Mouse (Mus musculus): ENCODE results near the gene Nfix. TPM values are rescaled to one million over a fixed set of nuclear protein-coding genes. Genes with fewer than 3 reads are reported as not detected.

The Nfix gene
- polyA plus RNA-seq, 1 experiment from 2014 or later = 67.4 TPM

DNA sequence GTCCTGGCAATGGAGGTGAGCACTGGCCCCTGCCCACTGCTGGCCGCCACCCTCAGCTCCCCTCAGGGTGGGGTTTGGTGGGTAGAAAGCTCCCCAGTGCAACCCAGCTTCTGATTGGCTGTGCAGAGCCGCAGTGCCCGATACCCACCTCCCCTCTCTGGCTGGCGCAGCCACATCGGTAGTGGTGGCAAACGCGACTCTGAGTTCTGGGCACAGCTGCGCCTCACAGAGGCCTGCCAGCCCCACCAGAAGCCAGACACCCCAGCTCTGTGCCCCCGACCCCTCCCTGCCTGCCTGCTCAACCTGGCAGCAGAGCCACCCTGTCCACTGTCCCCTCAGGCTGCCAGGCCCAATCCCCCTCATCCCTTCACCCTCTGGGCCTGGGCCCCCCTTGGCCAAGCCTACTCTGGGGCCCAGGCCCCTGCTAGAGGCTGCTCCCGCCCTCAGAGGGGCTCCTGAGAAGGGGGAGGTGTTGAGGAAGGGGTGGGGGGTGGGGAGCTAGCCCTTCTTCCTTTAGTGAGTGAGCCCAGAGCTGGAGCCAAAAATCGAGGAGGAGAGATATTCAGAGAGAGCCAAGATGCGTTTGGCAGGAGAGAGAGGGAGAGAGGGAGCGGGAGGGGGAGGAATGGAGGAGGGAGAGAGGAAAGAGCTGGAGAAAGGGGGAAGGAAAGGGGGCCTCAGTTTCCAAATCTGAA is 6.2 kb downstream of the Nfix start:
- peak overlapping the region; percentile 81 for H3K27ac ChIP-seq (replicated peaks; ENCODE audit: low read depth, low read length)

DNA sequence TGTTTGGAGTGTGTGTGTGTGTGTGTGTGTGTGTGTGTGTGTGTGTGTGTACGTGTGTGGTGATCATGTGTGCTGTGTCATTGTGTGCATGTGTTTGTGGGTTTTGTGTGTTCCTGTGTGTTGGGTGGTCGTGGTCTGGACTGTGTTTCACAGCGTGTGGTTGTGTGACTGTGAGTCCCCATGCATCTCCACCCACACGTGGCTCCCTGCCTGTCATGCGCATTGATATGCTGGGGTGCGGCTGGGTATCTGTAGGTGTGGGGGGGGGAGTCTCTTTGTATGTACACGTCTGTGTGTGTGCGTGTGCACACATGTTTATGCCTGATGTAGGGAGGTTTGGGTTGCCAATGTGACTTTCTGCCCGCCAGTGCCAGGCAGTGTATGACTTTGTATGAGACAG is 7.0 kb downstream of the Nfix start:
- H3K9ac ChIP-seq (ENCODE audit: low read depth, low read length) = no peak overlapping the region

More for the DNA sequence above, 6.2 kb downstream of the Nfix start:
- Histone ChIP-seq H3K9me3 (ENCODE audit: control insufficient read depth, low read length) (no peaks in the 10 kb centered on the region), H3K4me3 (ENCODE audit: low read depth, low read length) (peak overlapping the region; percentile 13), H3K4me1 (ENCODE audit: control insufficient read depth, insufficient read depth, low read length) (peaks cover 65% of the 10 kb centered on the region), H3K36me3 (ENCODE audit: control insufficient read depth, insufficient read depth, low read length) (peaks cover 26% of the 10 kb centered on the region), H3K4me2 (ENCODE audit: low read depth, low read length) (peak overlapping the region; percentile 51), H3K27me3 (replicated peaks; ENCODE audit: control insufficient read depth, insufficient read depth, low read length) (peaks cover 13% of the 10 kb centered on the region; the same call in 1 of the 2 replicates), H3K9ac (ENCODE audit: low read depth, low read length) (peak overlapping the region; percentile 44; the same call in 1 of the 2 replicates)
- 47% methylated on average over 13 of the region's 13 CpGs for WGBS
- ATAC-seq (ENCODE audit: low read depth) (peak; percentile 68), DNase-seq (ENCODE audit: low spot score) (peak; percentile 94)

GRCm38 (mm10) chr8:84792429-84792947 is 7.7 kb downstream of the Nfix start:
- Histone ChIP-seq H3K4me1 (ENCODE audit: control insufficient read depth, insufficient read depth, low read length) (peaks cover 65% of the 10 kb centered on the region), H3K36me3 (ENCODE audit: control insufficient read depth, insufficient read depth, low read length) (peaks cover 20% of the 10 kb centered on the region), H3K9ac (ENCODE audit: low read depth, low read length) (no peak overlapping the region), H3K27me3 (replicated peaks; ENCODE audit: control insufficient read depth, insufficient read depth, low read length) (peaks cover 20% of the 10 kb centered on the region; the same call in 1 of the 2 replicates), H3K4me2 (ENCODE audit: low read depth, low read length) (no peak overlapping the region), H3K9me3 (ENCODE audit: control insufficient read depth, low read length) (no peaks in the 10 kb centered on the region), H3K4me3 (ENCODE audit: low read depth, low read length) (no peak overlapping the region), H3K27ac (replicated peaks; ENCODE audit: low read depth, low read length) (no peak overlapping the region)
- 72% methylated on average over 12 of the region's 12 CpGs for WGBS
- DNase-seq (ENCODE audit: low spot score) = no peak
- no peak for ATAC-seq (ENCODE audit: low read depth)

More for the DNA sequence above, 7.0 kb downstream of the Nfix start:
- no peak overlapping the region for H3K27ac ChIP-seq (replicated peaks; ENCODE audit: low read depth, low read length)
- no peaks in the 10 kb centered on the region for H3K9me3 ChIP-seq (ENCODE audit: control insufficient read depth, low read length)
- H3K4me3 ChIP-seq (ENCODE audit: low read depth, low read length) = no peak overlapping the region
- H3K36me3 ChIP-seq (ENCODE audit: control insufficient read depth, insufficient read depth, low read length) = peaks cover 26% of the 10 kb centered on the region
- DNase-seq (ENCODE audit: low spot score) (no peak), ATAC-seq (ENCODE audit: low read depth) (no peak)
- 81% methylated on average over 9 of the region's 9 CpGs for WGBS
- peaks cover 16% of the 10 kb centered on the region; the same call in 1 of the 2 replicates for H3K27me3 ChIP-seq (replicated peaks; ENCODE audit: control insufficient read depth, insufficient read depth, low read length)
- H3K4me2 ChIP-seq (ENCODE audit: low read depth, low read length) = no peak overlapping the region
- peaks cover 65% of the 10 kb centered on the region for H3K4me1 ChIP-seq (ENCODE audit: control insufficient read depth, insufficient read depth, low read length)

DNA sequence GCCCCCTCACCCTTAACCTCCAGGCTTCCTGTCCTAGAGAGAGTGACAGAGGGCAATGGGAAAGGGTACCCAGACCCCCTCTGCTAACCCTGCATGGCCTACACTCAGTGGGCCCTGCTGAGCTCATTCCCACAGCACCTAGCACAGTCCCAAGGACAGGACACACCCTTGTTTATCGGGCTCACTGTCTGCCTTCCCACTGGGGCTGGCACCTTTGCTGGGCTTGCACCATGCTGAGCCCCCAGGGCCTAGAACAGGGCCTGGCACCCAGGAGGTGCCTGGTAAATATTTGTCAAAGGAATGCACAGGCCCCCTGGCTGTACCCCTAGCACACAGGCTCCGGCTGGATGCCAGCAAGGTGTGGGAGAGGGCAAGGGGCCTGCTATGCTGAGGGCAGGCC is 9.6 kb downstream of the Nfix start:
- Histone ChIP-seq H3K4me2 (ENCODE audit: low read depth, low read length) (no peak overlapping the region), H3K27me3 (replicated peaks; ENCODE audit: control insufficient read depth, insufficient read depth, low read length) (peaks cover 33% of the 10 kb centered on the region), H3K9me3 (ENCODE audit: control insufficient read depth, low read length) (no peaks in the 10 kb centered on the region), H3K9ac (ENCODE audit: low read depth, low read length) (0 out of 2 replicates have a peak overlapping the region, but pooled peaks have one; percentile 16), H3K4me1 (ENCODE audit: control insufficient read depth, insufficient read depth, low read length) (peaks cover 75% of the 10 kb centered on the region), H3K36me3 (ENCODE audit: control insufficient read depth, insufficient read depth, low read length) (peaks cover 8% of the 10 kb centered on the region; the same call in 1 of the 2 replicates), H3K27ac (replicated peaks; ENCODE audit: low read depth, low read length) (no peak overlapping the region), H3K4me3 (ENCODE audit: low read depth, low read length) (no peak overlapping the region)
- ATAC-seq (ENCODE audit: low read depth) (no peak), DNase-seq (ENCODE audit: low spot score) (no peak)
- 76% methylated on average over 2 of the region's 2 CpGs for WGBS

GRCm38 (mm10) chr8:84789855-84790486 is 10.2 kb downstream of the Nfix start:
- peak overlapping the region; percentile 65 for H3K27ac ChIP-seq (replicated peaks; ENCODE audit: low read depth, low read length)
- no peaks in the 10 kb centered on the region for H3K9me3 ChIP-seq (ENCODE audit: control insufficient read depth, low read length)
- peaks cover 75% of the 10 kb centered on the region for H3K4me1 ChIP-seq (ENCODE audit: control insufficient read depth, insufficient read depth, low read length)
- H3K9ac ChIP-seq (ENCODE audit: low read depth, low read length) = 0 out of 2 replicates have a peak overlapping the region, but pooled peaks have one; percentile 16
- 78% methylated on average over 5 of the region's 9 CpGs for WGBS
- peaks cover 8% of the 10 kb centered on the region; the same call in 1 of the 2 replicates for H3K36me3 ChIP-seq (ENCODE audit: control insufficient read depth, insufficient read depth, low read length)
- H3K4me2 ChIP-seq (ENCODE audit: low read depth, low read length) = peak overlapping the region; percentile 30; the same call in 1 of the 2 replicates
- no peak for DNase-seq (ENCODE audit: low spot score)
- H3K4me3 ChIP-seq (ENCODE audit: low read depth, low read length) = no peak overlapping the region
- ATAC-seq (ENCODE audit: low read depth) = no peak
- peaks cover 39% of the 10 kb centered on the region for H3K27me3 ChIP-seq (replicated peaks; ENCODE audit: control insufficient read depth, insufficient read depth, low read length)

DNA sequence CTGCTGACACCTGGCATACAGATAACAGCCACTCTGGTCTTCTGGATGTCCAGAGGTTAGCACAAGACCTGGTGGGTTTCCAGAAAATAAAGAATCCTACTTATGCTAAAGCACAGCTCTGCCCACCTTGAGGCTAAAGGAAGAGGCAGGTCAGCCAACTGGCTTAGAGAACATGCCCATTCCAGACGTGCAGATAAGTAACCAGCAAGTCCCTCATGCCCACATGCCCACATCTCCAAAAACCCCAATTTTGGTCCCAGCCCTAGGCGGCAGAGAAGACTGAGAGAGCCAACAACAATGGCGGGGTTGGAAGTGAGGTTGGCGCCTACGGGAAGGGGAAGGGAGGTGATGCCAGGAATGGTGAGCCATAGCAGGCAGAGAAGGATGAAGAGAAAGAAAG is 10.8 kb downstream of the Nfix start:
- DNase-seq (ENCODE audit: low spot score) = no peak
- ATAC-seq (ENCODE audit: low read depth) = no peak

DNA sequence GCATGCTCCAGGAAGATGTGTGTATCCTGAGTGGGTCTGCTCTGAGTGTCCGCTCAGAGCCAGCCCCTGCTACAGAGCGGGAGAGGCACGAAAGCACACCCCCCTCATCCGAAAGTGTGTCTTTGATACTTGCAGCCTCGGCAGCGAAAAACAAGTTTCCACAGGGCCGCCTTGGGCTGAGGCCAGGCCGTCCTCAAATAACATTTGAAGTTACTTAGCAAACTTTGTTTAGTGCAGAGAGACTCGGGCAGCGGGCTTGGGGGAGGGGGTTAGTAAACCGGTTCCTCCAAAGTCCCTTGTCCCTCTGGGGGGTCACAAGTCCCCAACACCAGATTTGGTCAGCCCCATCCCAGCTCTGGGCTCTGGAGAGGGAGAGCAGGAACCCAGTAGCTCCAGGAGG is 11.2 kb downstream of the Nfix start:
- H3K36me3 ChIP-seq (ENCODE audit: control insufficient read depth, insufficient read depth, low read length) = peaks cover 8% of the 10 kb centered on the region; the same call in 1 of the 2 replicates
- H3K4me1 ChIP-seq (ENCODE audit: control insufficient read depth, insufficient read depth, low read length) = peaks cover 75% of the 10 kb centered on the region
- no peaks in the 10 kb centered on the region for H3K9me3 ChIP-seq (ENCODE audit: control insufficient read depth, low read length)
- H3K4me3 ChIP-seq (ENCODE audit: low read depth, low read length) = 0 out of 2 replicates have a peak overlapping the region, but pooled peaks have one; percentile 2
- peak overlapping the region; percentile 30 for H3K4me2 ChIP-seq (ENCODE audit: low read depth, low read length)
- 4% methylated on average over 11 of the region's 11 CpGs for WGBS
- DNase-seq (ENCODE audit: low spot score) = peak; percentile 92
- ATAC-seq (ENCODE audit: low read depth) = peak; percentile 26; the same call in 1 of the 2 replicates
- H3K27ac ChIP-seq (replicated peaks; ENCODE audit: low read depth, low read length) = peak overlapping the region; percentile 65
- 0 out of 2 replicates have a peak overlapping the region, but pooled peaks have one; percentile 17 for H3K9ac ChIP-seq (ENCODE audit: low read depth, low read length)
- H3K27me3 ChIP-seq (replicated peaks; ENCODE audit: control insufficient read depth, insufficient read depth, low read length) = peaks cover 49% of the 10 kb centered on the region

More for the DNA sequence above, 10.8 kb downstream of the Nfix start:
- Histone ChIP-seq H3K4me1 (ENCODE audit: control insufficient read depth, insufficient read depth, low read length) (peaks cover 75% of the 10 kb centered on the region), H3K27ac (replicated peaks; ENCODE audit: low read depth, low read length) (peak overlapping the region; percentile 65), H3K4me2 (ENCODE audit: low read depth, low read length) (peak overlapping the region; percentile 30), H3K36me3 (ENCODE audit: control insufficient read depth, insufficient read depth, low read length) (peaks cover 8% of the 10 kb centered on the region; the same call in 1 of the 2 replicates), H3K27me3 (replicated peaks; ENCODE audit: control insufficient read depth, insufficient read depth, low read length) (peaks cover 45% of the 10 kb centered on the region), H3K4me3 (ENCODE audit: low read depth, low read length) (no peak overlapping the region), H3K9ac (ENCODE audit: low read depth, low read length) (0 out of 2 replicates have a peak overlapping the region, but pooled peaks have one; percentile 17), H3K9me3 (ENCODE audit: control insufficient read depth, low read length) (no peaks in the 10 kb centered on the region)
- WGBS = 51% methylated on average over 5 of the region's 5 CpGs

- H3K36me3 ChIP-seq (ENCODE audit: control insufficient read depth, insufficient read depth, low read length) = 0 out of 2 replicates have a peak, but pooled peaks cover 8% of the 10 kb centered on the region
- H3K4me2 ChIP-seq (ENCODE audit: low read depth, low read length) = no peak overlapping the region
- peaks cover 80% of the 10 kb centered on the region for H3K4me1 ChIP-seq (ENCODE audit: control insufficient read depth, insufficient read depth, low read length)
- H3K27me3 ChIP-seq (replicated peaks; ENCODE audit: control insufficient read depth, insufficient read depth, low read length) = peaks cover 56% of the 10 kb centered on the region
- H3K4me3 ChIP-seq (ENCODE audit: low read depth, low read length) = no peak overlapping the region
- DNase-seq (ENCODE audit: low spot score) = no peak
- 42% methylated on average over 14 of the region's 14 CpGs for WGBS
- ATAC-seq (ENCODE audit: low read depth) = no peak
- H3K27ac ChIP-seq (replicated peaks; ENCODE audit: low read depth, low read length) = no peak overlapping the region
- no peaks in the 10 kb centered on the region for H3K9me3 ChIP-seq (ENCODE audit: control insufficient read depth, low read length)
- H3K9ac ChIP-seq (ENCODE audit: low read depth, low read length) = no peak overlapping the region
Measured at GRCm38 (mm10) chr8:84787523-84788302, 12.4 kb downstream of the Nfix start.

Measured in embryonic facial prominence, embryonic 14.5 days (tissue).